Mouse (Mus musculus) gastrocnemius, adult 8-10 months (tissue): Measurements from ENCODE around the gene Cnn3. TPM values are rescaled to one million over a fixed set of nuclear protein-coding genes. Genes with fewer than 3 reads are reported as not detected.

ENCODE experiments used
- DNase-seq, 2 experiments: peaks; one replicate each; pipeline ENCODE4 v3.0.0; 2022; ENCODE audit warnings: low spot score in 2 of 2
- total RNA-seq, 4 experiments: library from RNA; stranded (reverse); gene quantifications; 2 replicates each; pipeline ENCODE4 v1.2.4; 2022

Gene Cnn3
- total RNA-seq, 4 experiments from 2014 or later, result 8.6 to 14.3 (median 11.1) TPM

DNA sequence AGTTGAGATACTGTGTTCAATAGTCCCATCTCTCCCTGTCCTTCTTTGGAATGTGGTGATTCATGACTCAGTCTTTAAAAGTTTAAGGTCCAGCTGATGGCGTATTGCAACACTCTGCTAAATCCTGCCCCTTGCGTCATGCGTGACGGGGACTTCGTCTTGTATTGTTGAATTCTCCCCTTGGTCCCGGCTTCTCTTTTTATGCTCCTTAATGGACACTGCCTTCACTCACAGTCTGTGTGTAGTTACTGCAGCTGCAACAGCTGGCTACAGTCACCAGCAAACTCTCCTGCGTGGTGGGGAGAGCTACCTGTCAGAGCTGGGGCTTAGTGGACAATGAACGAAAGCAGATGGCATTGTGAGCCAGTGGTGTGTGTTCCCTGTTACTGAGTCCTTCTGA, 23.2 kb downstream of the Cnn3 start:
- DNase-seq, result no peak

DNA sequence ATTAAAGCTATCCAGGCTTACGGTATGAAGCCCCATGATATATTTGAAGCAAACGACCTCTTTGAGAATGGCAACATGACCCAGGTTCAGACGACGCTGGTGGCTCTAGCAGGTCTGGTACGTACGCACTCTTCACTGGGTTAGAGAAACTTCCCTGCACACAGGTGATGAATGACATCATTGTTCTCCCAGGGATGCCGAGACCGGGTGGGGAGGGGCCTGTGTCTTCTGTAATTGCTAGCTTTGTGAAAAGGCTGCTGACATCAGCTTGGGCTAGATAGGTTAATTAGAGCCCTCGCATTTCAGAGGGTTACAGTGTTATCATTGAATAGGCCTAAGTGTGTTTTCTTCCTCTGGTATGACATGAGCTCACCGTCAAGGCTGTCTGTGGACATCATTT, 25.1 kb downstream of the Cnn3 start:
- DNase-seq, result no peak

DNA sequence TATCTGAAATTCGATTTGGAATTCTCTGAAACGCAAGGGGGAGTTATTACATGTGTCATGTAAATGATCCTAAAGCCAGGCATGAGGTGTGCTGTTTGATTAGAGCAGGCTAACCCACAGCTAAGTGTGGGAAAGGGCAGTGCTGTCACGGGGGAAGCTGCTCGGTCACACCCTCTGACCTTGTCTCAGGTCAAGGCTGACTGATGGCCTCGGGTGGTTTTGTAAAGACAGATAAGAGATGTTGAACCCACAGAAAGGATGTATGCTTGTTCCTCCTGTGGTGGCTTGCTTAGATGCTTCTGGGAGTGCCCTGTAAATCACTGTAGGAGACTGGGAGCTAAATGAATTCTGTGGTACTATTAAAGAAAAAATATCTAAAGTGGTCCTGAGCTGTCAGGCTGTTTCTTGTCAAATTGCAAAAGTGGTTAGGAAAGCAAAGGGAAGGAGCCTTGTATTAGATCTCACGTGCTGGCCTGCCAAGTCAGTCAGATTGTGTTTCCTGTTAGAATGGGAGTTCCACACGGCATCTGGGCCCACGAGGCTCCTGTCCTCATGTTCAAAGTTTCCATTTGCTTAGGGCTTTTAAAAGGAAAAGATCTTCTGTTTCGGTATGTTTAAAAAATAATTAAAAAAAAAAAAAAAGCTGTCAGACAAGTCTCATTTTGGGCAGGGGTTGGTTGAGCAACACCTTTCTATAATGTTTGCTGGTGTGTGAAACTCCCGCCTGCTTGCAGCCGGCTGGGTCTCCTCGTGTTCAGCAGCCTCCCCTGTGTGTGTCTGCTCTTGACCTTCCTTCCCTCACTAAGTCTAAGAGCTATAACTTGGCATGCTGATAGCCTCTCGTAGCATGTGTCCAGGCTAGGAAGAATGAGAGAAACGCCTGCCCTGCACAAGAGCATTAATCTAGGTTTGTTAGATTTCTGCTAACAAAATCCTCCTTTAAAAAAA, 32.5 kb downstream of the Cnn3 start:
- DNase-seq, result no peak

DNA sequence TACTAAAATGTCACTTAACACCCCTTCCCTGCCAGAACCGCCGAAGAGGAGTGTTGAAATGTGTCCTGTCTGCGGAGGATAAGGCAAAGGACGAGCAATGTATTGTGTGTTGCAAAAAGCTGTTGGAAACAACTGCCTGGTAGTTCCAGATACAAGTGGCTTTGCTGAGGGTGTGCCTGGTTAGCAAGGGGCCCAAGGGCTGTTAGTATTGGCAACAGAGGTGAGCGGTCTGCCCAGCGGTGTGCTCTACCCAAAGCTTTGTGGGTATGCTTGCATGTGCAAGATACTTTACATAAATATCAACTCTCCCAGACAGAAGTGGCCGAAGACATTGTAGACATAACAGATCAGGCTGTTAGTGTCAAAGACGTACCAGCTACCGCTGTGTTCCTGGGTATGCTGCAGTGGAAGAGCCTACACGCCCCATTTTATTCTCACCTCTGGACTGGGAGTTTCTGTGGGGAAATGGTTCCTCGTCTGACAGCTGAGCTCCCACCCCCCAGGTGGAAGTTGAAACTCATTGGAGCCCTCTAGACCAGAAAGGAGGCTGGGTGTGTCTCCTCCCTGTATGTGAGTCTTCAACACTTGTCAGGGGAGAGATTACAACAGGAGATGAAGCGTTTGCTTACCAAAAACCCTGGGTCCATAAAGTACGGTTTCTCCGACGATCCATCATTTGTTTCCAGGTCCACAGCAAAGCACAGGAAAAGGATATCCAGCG, 34.3 kb downstream of the Cnn3 start:
- DNase-seq, result no peak

DNA sequence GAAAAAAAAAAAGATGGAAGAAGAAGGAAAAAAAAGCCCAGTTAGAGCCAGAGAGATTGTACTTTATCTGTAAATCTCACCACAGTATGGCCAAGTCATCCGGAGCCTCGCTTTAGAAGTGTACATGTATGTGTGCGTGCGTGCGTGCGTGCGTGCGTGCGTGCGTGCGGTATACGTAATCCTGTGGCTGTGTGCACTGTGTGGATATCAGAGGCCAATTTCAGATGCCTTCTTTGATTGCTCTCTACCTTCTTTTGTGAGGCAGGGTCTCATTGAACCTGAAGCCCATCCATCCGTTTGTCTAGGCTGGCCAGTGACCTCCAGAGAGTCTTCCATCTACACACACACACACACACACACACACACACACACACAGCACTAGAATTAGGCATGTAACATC, 35.2 kb downstream of the Cnn3 start:
- DNase-seq, result no peak

DNA sequence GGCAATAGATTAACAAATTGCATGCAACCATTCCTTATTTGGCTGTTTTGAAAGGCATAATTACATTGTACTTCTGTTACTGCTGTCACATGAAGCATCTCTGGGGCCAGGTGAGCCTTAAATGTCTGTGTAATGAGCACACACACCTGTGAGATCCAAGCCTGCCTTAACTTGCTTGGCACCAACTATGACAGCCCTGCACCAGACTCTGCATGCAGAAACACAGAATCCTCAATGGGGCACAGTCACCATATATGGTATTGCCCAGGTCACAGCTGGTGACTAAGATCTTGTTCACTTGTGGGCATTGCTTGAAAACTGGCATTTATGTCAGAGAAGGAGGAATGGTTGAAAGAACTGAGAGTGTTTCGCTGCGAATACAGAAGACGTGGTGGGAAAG, 36.5 kb downstream of the Cnn3 start:
- no peak for DNase-seq

DNA sequence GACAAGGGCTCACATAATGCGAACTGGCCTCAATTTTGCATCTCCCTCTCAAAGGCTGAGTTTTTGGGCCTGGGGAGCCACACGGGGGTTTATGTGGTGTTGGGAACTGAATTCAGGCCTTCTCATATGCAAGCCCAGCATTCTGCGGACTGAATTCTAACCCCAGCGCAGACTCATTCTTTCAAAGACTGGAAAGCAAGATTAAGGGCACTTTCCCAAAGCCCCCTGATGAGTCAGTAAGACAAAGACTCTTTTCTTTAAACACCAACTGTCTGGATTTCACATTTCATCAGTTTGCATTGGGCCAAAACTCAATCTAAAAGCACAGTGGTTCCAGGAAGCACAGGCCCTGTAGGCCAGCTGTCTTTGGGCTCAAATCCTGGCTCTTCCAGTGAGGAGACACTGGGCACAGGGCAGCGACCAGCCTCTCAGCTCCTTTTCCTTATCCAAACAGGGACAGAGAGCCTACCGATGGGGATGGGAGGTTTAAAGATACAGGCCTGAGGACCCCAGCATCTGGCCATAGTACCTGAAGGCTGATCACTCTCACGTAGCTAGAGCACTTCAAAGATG, 38.5 kb downstream of the Cnn3 start:
- no peak for DNase-seq

DNA sequence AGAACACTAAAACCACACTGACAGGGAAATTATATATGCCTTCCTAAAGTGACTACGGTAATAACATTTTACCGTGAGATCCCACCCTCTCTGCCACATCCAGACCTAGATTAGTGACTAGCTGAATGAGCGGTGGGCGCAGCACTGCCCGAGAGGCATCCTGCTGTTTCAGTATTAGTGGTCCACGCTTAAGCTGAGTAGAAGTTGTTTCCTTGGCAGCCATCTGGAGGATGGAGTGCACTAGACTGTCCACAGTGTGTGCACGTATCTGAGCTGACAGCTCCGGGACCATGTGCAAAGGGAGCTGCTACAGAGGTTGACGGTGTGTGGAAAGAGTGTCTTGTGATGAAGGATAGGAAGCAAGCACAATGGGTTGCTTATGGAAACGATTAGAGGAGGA, 39.5 kb downstream of the Cnn3 start:
- DNase-seq, result no peak

DNA sequence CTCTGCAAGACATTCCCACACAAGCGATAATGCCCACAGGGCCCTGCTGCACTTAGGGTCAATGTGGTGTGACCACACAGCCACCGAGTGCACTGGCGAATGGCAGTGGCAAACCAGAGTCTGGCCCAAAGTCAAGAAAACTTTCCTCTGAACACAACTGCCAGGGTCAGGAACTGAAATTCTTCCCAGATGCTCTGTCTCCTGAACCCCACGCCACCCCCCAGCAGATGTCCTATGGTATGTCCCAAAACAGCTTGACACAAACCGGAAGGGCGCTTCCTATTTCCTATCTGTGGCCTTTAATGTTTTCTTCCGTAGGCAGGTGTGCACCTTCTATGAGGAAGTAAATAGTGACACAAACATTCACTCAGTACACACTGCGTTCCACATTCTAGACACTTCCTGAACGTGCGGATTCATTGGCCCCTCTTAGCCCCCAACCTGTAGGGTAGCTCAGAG, 40.8 kb downstream of the Cnn3 start:
- DNase-seq, result no peak

DNA sequence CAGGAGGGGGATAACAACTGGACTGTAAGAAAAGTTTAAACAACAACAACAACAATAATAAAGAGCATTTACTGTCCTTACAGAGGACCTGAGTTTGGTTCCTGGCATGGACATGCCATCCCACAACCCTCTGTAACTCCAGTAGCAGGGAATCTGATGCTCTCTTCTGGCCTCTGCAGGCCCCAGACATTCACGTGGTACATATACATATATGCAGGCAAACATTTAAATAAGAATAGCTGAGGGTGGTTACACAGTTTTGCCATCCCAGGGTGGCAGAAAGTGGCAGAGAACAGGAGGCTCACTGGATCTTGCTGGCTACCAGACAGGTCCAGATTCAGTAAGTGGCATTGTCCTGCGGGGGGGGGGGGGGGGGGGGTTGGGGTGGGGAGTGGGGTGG, 41.8 kb downstream of the Cnn3 start:
- DNase-seq, result no peak

DNA sequence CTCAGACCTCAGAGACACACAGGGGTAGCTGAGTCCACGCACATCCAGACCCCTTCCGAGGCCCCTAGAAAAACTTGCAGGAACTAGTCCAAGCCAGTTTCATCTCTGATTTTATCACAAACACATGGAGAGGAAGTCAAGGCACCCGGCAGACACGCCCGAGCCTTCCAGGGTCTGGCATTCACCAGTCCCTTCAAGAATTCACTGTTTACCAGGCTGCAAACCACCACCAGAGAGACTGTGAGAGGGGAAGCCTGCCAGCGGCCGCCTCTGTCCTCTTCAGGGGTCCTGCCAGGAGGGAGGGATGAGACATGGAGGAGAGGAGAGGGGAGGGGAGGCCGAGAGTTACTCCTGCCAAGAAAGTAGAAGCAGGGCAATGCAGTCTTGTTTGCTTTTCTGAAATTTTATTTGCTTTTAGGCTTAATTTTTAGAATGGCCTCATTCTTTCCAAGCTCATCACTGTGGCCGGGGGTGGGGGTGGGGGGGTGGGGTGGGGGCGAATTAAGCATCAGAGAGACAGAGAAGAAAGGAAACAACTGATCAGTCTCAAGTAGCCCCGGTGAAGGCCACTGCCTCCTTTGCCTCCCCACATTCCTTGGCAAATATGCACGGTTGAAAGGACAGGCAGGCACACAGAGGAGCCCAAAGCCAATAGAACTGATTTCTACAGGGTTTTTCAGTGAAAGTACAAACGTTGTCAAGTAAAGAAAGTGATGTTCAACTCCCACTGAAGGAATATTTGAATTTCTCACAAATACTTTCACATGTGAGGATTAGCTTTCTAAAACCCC, 43.1 kb downstream of the Cnn3 start:
- peak in 1 of 2 experiments; percentile 15 for DNase-seq

DNA sequence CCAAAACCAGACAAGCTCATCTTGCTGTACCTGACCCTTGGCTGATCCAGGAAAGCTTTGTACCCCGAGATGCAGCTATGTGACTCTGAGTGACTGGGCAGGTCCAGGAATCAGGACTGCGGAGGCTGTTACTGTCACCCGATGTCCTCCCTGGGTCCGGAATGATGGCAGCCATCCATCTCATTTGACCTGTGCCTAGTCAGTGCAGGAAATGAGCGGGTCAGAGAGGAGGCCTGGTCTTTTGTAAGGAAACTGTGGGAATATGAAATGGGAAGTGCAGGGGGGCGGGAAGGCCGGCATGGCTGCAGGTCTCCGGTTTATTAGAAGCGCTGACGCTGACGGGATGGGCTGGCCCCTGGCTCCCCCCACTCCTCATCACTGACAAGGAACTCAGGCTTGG, 45.4 kb downstream of the Cnn3 start:
- no peak for DNase-seq

DNA sequence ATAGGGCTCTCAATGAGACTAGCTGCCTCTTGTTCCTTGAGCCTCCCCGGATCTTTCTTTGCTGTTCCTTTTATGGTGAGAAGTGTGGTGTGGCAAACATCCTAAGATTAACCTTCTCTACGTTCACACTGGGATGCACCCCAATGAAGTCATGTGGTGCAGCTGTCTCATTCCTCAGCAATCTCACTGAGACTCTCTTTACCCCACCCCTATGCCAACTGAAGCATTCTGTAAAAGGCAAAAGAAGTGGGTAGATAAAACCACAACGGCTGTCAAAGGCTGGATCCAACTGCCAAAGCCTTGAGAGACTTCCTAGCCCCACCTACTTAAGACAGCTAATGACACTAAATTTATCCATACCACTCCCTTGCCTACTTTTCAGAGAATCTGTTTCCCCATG, 48.4 kb downstream of the Cnn3 start:
- no peak for DNase-seq

DNA sequence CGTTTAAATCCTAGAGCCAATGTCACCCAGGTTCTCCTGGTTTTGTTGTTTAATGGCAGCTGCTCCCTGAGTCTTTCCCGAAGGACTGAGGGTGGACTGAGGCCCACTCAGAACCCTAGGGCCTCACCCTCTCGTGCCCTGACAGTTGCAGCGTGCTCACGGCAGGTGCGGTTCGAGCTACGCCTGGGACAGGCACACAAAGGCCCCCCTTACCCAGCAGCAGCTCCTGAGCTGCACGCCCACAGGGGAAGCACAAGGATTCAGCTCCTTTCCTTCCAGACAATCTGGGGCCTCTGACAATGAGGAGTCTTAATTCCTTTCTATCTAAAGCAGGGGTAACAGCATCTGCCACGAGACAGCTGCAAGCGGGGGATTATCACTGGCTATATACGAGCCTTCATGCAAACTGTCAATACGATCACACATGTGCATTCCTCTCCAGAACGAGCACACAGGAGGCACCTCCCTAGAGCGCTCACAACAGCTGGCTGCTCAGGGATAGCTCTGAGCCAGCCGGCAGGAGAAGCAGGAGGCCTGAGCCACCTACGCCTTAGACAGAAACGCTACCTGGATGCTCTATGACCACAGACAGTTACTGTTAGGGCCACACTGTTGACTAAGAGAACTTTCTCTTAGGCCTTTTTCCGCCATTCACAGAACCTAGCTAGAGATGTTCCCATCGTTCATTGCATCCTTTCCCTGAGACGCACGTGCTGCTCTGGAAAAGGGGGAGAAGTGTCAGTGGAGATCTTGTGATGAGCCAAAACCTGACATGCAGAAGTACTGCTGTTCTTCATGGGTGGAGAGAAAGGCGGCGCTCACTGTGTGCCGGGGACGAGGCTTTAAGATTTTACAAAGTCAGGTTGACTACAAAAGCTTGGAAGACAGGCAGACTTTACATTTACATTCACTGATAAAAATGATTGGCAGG, 54.0 kb downstream of the Cnn3 start:
- DNase-seq, result no peak

DNA sequence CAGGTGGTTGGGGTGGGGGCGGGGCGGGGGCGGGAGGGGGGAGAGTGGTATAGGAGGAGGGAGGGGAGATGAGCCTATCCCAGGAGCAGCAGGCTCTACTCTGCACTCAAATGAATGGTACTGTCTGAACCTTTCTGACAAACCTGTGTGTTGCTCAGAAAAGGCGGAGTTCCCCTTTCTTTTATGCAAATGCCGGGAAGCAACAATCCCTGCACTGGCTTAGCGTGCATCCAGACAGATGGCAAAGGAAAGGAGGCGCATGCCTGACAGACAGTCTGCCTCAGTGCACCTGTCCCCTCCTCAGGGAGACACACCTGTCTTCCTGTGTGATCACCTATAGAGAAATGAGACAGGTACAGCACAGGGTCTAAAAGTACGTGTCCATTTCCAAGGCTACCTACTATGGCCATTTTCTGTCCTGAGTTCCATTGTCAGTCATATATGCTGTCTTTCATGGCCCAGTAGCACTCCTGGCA, 54.7 kb downstream of the Cnn3 start:
- DNase-seq, result no peak

DNA sequence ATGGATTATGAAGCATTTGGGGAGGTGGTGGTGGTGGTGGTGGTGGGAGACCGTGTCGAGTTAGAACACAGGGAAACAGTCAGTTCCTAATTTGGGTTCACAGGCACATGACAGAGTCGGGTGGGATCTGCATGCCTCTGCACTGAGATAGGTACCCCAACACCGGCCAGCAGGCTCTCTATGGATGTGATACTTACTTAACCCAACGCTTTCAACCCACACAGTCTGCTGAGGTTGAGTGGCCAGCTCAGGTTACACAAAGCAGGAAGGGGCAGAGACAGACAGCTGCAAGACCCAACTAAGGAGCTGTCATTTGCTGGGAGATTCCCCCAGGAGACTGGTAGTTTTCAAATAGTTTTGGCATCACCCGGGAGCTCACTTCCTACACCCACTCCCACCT, 55.3 kb downstream of the Cnn3 start:
- DNase-seq, result no peak

DNA sequence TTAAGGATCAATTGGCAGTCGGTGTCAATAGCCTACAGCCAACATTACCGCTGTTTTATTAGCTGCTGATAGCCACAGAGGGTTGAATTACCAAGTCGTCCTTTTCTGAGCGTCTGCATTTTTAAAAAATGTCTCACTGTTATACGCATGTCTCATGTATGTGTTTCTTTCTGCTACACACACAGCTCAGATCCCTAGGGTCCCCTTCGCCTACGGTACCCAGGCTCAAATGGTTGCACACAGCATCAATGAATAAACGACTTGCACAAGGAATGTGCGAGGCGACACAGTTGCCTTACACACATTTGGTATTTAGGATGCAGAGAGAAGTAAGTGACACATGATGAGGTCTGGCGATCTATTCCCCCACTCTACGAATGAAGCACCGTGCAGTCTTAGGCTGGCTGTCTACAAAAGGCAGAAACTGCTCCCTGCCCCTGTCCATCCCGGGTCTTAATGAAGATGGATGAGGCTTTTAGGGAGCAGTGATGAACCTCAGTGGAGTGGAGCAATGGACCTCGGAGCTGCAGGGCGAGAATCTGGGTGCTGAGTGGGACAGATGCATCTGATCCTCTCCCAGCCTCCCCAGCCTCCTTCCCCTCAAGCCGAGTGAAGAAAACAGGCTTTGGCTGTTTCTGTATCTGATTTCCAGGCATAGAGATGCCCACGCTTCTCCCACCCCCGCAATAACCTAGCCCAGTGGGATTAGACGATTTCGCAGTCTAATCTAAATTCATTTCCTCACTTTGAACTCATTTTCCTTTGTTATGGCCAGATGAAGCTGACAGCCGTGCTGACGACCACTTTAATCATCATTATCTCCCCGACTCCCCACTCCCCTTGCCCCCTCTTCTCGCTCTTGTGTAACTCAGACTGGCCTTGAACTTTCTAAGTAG, 57.2 kb downstream of the Cnn3 start:
- DNase-seq, result no peak

DNA sequence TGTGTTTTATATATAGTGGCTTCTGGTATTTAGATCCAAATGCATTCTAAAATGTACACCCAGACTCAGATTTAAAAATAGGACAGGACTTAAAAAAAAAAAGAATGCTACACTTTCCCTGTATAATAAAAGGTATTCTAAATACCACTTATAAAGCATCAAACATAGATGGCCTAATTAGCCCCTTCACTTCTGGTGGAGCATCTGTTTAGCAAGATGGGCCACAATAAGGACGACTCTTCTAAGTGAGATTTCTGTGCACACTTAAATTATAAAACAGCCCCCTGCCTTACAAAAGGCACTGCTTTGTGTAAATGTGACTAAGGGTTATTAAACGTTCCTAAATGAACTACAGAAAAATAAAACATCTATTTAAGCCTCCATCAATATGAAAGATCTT, 58.9 kb downstream of the Cnn3 start:
- no peak for DNase-seq

DNA sequence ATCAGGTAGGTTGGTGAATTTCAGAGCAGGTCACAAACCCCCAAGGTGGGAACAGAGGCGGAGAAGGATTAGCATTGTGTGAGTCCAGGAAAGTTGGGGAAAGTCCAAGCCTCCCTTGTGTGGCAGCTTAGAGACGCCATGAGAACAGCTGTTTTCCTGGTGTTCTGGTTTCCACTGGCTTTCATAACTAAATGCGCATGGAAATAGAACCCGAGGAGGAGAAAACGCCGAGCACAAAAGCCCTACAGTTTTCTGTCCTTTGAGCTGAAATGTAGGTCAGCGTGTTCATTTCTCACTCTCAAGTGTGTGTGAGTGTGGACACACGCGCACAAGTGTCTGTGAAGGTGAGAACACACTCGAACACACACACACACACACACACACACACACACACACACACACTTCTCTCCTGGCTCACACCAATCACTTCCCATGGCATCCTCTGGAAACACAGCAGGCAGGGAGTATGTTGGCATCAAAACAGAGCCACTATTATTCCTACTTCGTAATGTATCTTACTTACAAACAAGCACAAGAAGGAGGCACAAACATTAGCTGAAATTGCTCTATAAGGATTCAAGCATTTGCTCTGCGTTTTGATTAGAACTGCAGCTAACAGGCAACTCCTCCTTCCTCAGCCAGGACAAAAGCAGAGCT, 63.3 kb downstream of the Cnn3 start:
- no peak for DNase-seq
